Mouse (Mus musculus) CH12.LX (cell line): ENCODE data around the gene Txk. TPM values are rescaled to one million over a fixed set of nuclear protein-coding genes. Genes with fewer than 3 reads are reported as not detected.

Experiments
- DNase-seq: peaks from one replicate; pipeline ENCODE4 v3.0.0-alpha.2; 2013; ENCODE audit errors: extremely low read depth
- H3K27ac ChIP-seq: 2 replicates; pipeline ENCODE4 v1.5.1; 2012; ENCODE audit warnings: low read depth, mild to moderate bottlenecking, control low read depth, moderate library complexity; ENCODE audit not compliant: insufficient read depth
- H3K27me3 ChIP-seq: replicated peaks from 2 replicates; pipeline ENCODE3; 2012; ENCODE audit warnings: inconsistent platforms
- H3K36me3 ChIP-seq, 2 experiments: replicated peaks in 1 of 2; 2 replicates each; pipeline versions ENCODE3 to v1.6.1; 2012; ENCODE audit warnings: inconsistent platforms in 1 of 2, low read length in 1 of 2, mild to moderate bottlenecking in 1 of 2, mixed read lengths in 1 of 2, moderate library complexity in 1 of 2; ENCODE audit not compliant: control insufficient read depth in 1 of 2, insufficient read depth in 1 of 2
- H3K4me1 ChIP-seq, 2 experiments: 2 replicates each; pipeline ENCODE4 v1.6.1; 2012; ENCODE audit warnings: inconsistent platforms in 1 of 2, moderate library complexity in 1 of 2; ENCODE audit not compliant: insufficient read depth in 2 of 2, control insufficient read depth in 1 of 2
- H3K4me2 ChIP-seq: 2 replicates; pipeline ENCODE4 v1.6.1; 2012; ENCODE audit warnings: low read depth, mild to moderate bottlenecking, control low read depth; ENCODE audit not compliant: poor library complexity, insufficient read depth, severe bottlenecking
- H3K4me3 ChIP-seq, 3 experiments: fragments of 150-350 bp in 1 of 3; sonication (generic) in 1 of 3; replicated peaks in 1 of 3; 2 replicates each; pipeline versions ENCODE3 to v1.5.1; 2011 to 2012; ENCODE audit warnings: low read depth in 2 of 3, low read length in 2 of 3, mild to moderate bottlenecking in 2 of 3, moderate library complexity in 2 of 3, control low read depth in 1 of 3, improper control_type of control experiment in 1 of 3, inconsistent platforms in 1 of 3, mixed read lengths in 1 of 3; ENCODE audit not compliant: poor library complexity in 1 of 3
- H3K79me2 ChIP-seq: replicated peaks from 2 replicates; pipeline ENCODE4 v1.6.1; 2012; ENCODE audit warnings: mild to moderate bottlenecking, moderate library complexity; ENCODE audit not compliant: control insufficient read depth, poor library complexity, insufficient read depth, severe bottlenecking; ENCODE audit errors: extremely low read depth
- H3K9ac ChIP-seq: 2 replicates; pipeline ENCODE4 v1.6.1; 2012; ENCODE audit warnings: low read depth, mild to moderate bottlenecking, control low read depth, moderate library complexity; ENCODE audit not compliant: insufficient read depth
- H3K9me3 ChIP-seq: replicated peaks from 2 replicates; pipeline ENCODE3; 2012; ENCODE audit warnings: low read length, inconsistent platforms, mixed read lengths
- ELF1 ChIP-seq: IDR thresholded peaks from 2 replicates; pipeline ENCODE4 v1.6.1; 2014; ENCODE audit warnings: low read depth, mild to moderate bottlenecking, inconsistent platforms, low read length, improper control_type of control experiment
- KAT2A ChIP-seq: IDR thresholded peaks from 2 replicates; pipeline ENCODE4 v1.6.1; 2012; ENCODE audit warnings: low read length, improper control_type of control experiment, inconsistent platforms; ENCODE audit not compliant: insufficient replicate concordance
- MAFK ChIP-seq: IDR thresholded peaks from 2 replicates; pipeline ENCODE4 v1.6.1; 2011; ENCODE audit warnings: low read length, improper control_type of control experiment; ENCODE audit not compliant: insufficient replicate concordance
- MAX ChIP-seq: IDR thresholded peaks from 2 replicates; pipeline ENCODE4 v1.6.1; 2011; ENCODE audit warnings: low read length, improper control_type of control experiment
- MYC ChIP-seq: IDR thresholded peaks from 2 replicates; pipeline ENCODE4 v1.6.1; 2011; ENCODE audit warnings: low read depth, mild to moderate bottlenecking, improper control_type of control experiment, low read length
- POLR2AphosphoS2 ChIP-seq: IDR thresholded peaks from 2 replicates; pipeline ENCODE4 v1.6.1; 2011; ENCODE audit warnings: low read depth, low read length, improper control_type of control experiment
- ZNF384 ChIP-seq: IDR thresholded peaks from 2 replicates; pipeline ENCODE4 v1.6.1; 2012; ENCODE audit warnings: low read depth, low read length, improper control_type of control experiment, inconsistent platforms
- dilution Hi-C: fragments of 300-500 bp; cut with MboI; formaldehyde crosslinking; loops from 2 replicates; pipeline ENCODE4 v1.14.3; 2020; ENCODE audit warnings: low sequenced_read_pairs; ENCODE audit not compliant: extremely low pct_unique_long_range_greater_than_20kb, extremely low pct_ligation_motif_present
- in situ Hi-C: fragments of 300-500 bp; cut with MboI; formaldehyde crosslinking; loops from 3 replicates; pipeline ENCODE4 v1.14.3; 2019; ENCODE audit warnings: low sequenced_read_pairs, low pct_ligation_motif_present, low pct_unique_long_range_greater_than_20kb, mixed read lengths
- polyA plus RNA-seq: library from polyadenylated mRNA; unstranded; fragments of >175 nt; gene quantifications from 2 replicates; pipeline ENCODE4 v1.2.1, GENCODE M21; 2012; ENCODE audit warnings: low read depth; ENCODE audit not compliant: insufficient read length
- total RNA-seq, 2 experiments: library from RNA; depleted of rRNA; stranded (reverse); fragments of 300-350 nt in 1 of 2; fragments of >200 nt in 1 of 2; gene quantifications; 2 replicates each; pipeline ENCODE4 v1.2.3; 2012 to 2014

Gene Txk
- total and polyA plus RNA-seq, 3 experiments, result 0.08 to 0.11 TPM; not detected in 1

GRCm38 (mm10) chr5:72698343-72698742 is 54.2 kb downstream of the Txk start:
- Histone ChIP-seq H3K4me2 (no peak overlapping the region), H3K27ac (no peak overlapping the region), H3K36me3 (no peaks in the 10 kb centered on the region), H3K9ac (no peak overlapping the region), H3K79me2 (no peaks in the 10 kb centered on the region), H3K27me3 (no peaks in the 10 kb centered on the region), H3K4me3 (no peak overlapping the region), H3K4me1 (peaks cover 3 to 13% of the 10 kb centered on the region in 2 experiments; a peak in 3 of 4 replicates), H3K9me3 (no peaks in the 10 kb centered on the region)
- DNase-seq, result no peak
- dilution Hi-C loops (no loop called here), in situ Hi-C loops (no loop called here)
- TF ChIP-seq MYC (no peak), ELF1 (no peak), POLR2AphosphoS2 (no peak), ZNF384 (no peak)

DNA sequence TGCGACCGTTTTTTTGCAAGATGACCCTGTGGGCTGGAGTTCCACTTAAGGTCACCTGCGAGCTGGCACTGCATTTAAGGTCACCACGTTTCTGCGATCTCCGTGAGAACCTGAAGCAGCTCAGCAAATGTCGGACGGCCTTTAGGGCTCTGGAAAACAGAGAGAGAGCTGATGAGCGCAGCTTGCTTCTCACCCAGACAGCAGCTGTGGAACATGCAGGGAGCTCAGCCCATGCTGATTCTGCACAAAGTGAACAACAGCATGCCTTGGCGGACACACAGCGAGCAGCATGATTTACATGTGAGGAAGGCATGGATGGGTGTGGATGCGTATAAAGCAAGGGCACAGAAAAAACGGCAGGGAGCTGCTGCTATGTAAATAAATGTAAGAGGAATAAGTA is 56.1 kb downstream of the Txk start:
- no peaks in the 10 kb centered on the region for H3K9me3 ChIP-seq
- dilution Hi-C loops, result no loop called here

GRCm38 (mm10) chr5:72694684-72695083 is 57.9 kb downstream of the Txk start:
- Histone ChIP-seq H3K9me3 (no peaks in the 10 kb centered on the region), H3K27ac (no peak overlapping the region), H3K4me3 (no peak overlapping the region), H3K4me2 (no peak overlapping the region), H3K9ac (no peak overlapping the region), H3K36me3 (no peaks in the 10 kb centered on the region), H3K27me3 (no peaks in the 10 kb centered on the region), H3K79me2 (no peaks in the 10 kb centered on the region), H3K4me1 (peaks cover 3 to 13% of the 10 kb centered on the region in 2 experiments; a peak in 3 of 4 replicates)
- in situ Hi-C loops, result no loop called here
- dilution Hi-C loops, result no loop called here
- no peak for TF ChIP-seq MAX
- DNase-seq, result no peak

More for the DNA sequence above, 56.1 kb downstream of the Txk start:
- H3K9ac ChIP-seq, result no peak overlapping the region
- TF ChIP-seq MAFK (no peak), MYC (no peak), KAT2A (no peak)
- TF ChIP-seq, all 38 proteins: peak for 0
- no peak overlapping the region for H3K27ac ChIP-seq
- H3K79me2 ChIP-seq, result no peaks in the 10 kb centered on the region
- H3K4me3 ChIP-seq, result no peak overlapping the region
- peaks cover 3 to 13% of the 10 kb centered on the region in 2 experiments; a peak in 3 of 4 replicates for H3K4me1 ChIP-seq
- DNase-seq, result no peak
- no peaks in the 10 kb centered on the region for H3K36me3 ChIP-seq
- in situ Hi-C loops, result no loop called here
- no peaks in the 10 kb centered on the region for H3K27me3 ChIP-seq
- no peak overlapping the region for H3K4me2 ChIP-seq

- Histone ChIP-seq H3K4me1 (peaks cover 3 to 6% of the 10 kb centered on the region in 2 experiments; a peak in 3 of 4 replicates), H3K4me2 (no peak overlapping the region), H3K27ac (no peak overlapping the region), H3K79me2 (no peaks in the 10 kb centered on the region), H3K36me3 (no peaks in the 10 kb centered on the region), H3K27me3 (no peaks in the 10 kb centered on the region), H3K9me3 (no peaks in the 10 kb centered on the region), H3K9ac (no peak overlapping the region), H3K4me3 (no peak overlapping the region)
- DNase-seq, result no peak
- dilution Hi-C loops, result no loop called here
- in situ Hi-C loops, result no loop called here
- no peak for TF ChIP-seq MAX
Measured at GRCm38 (mm10) chr5:72690516-72690915, 62.1 kb downstream of the Txk start.
